Mouse (Mus musculus): ENCODE measurements around the gene Ddx25. TPM values are rescaled to one million over a fixed set of nuclear protein-coding genes. Genes with fewer than 3 reads are reported as not detected.

The Ddx25 gene
- total RNA-seq (2015) (0.05 TPM in 1 of 2 replicates, not detected in the other), total RNA-seq (2017) (0.03 TPM in 1 of 2 replicates, not detected in the other)

DNA sequence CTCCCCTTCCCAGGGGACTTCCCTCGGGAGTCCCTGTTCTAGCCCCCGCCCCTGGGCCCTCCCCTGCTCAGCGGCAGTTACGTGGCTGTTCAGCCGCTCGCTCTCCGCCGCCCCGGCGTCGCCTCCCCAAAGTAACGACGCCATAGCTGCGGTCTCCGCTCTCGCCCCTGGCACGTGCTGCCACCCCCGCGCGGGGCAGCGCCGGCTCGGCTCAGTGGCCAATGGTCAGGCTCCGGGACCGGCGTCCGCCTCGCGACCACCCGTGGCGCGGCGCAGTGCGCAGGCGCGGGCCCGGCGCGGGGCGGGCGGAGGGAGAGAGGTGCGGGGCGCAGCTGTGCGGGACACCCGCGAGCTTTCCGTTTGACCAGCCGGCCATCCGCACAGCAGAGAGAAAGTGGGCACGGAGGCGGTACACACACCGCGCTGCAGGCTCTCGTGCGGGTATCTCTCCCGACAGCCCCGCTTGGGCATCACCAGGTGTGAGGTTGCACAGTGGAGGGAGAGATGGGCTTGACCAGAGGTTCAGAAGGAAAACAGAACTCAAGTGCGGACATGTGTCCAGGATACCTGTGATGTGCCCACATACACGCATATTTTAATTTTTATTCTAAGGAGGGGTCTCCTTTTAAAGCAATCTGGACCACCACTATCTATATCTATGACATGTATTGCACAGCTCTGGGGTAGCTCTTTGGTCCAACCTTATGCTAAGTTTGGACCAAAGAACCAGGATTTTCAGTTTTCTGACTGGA is at the start of gene Ddx25, which contains the start of gene Pus3:
Gene Ddx25, minus strand, starts transcription at position 272 of the 752 bp plus-strand sequence.
Gene Pus3, plus strand, starts transcription at position 339 of the 752 bp plus-strand sequence.
- 0 out of 2 replicates have a peak, but pooled peaks have one; percentile 9 for ATAC-seq (replicated peaks; ENCODE audit: poor library complexity)

GRCm38 (mm10) chr9:35607647-35608405 is 49.5 kb upstream of the Ddx25 start:
- ATAC-seq (replicated peaks; ENCODE audit: poor library complexity): no peak

- peak; percentile 80 for ATAC-seq (replicated peaks; ENCODE audit: poor library complexity)
Observed at GRCm38 (mm10) chr9:35592903-35593302, 34.6 kb upstream of the Ddx25 start.

GRCm38 (mm10) chr9:35587674-35588073 is 29.3 kb upstream of the Ddx25 start:
- no peak; the same call in 1 of the 2 replicates for ATAC-seq (replicated peaks; ENCODE audit: poor library complexity)

DNA sequence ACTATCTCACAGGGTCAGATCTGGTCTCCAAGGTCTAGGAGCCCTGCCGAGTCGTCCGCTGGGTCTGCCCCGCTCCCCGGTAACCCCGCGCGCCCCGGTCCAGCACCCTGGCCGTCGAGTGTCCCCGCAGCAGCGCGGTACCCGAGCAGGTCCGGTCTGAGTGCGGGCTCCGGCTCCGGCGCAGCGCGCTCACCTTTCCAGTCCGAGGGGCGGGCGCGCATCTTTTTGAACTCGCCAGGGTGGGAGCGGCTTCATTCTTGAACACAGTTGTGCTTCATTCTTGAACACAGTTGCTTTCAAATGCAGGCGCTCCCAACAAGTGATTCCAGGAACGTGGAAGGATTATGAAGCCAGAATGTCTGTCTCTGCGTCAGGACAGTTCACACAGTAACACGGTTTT is 16.1 kb upstream of the Ddx25 start:
- no peak for ATAC-seq (replicated peaks; ENCODE audit: poor library complexity)

- no peak for ATAC-seq (replicated peaks; ENCODE audit: poor library complexity)
Observed at GRCm38 (mm10) chr9:35570663-35571062, 12.3 kb upstream of the Ddx25 start.

- ATAC-seq (replicated peaks; ENCODE audit: poor library complexity): peak; percentile 91
Observed at GRCm38 (mm10) chr9:35569571-35570534, 11.5 kb upstream of the Ddx25 start, which contains the start of the genes Pate2 and Hyls1. Gene Pate2, plus strand, starts transcription at chr9:35570284. Gene Hyls1, minus strand, starts transcription at chr9:35570398.

GRCm38 (mm10) chr9:35567995-35568394 is 9.7 kb upstream of the Ddx25 start:
- no peak for ATAC-seq (replicated peaks; ENCODE audit: poor library complexity)

- ATAC-seq (replicated peaks; ENCODE audit: poor library complexity): no peak
Observed at GRCm38 (mm10) chr9:35564536-35565240, 6.4 kb upstream of the Ddx25 start.

- no peak for ATAC-seq (replicated peaks; ENCODE audit: poor library complexity)
Observed at GRCm38 (mm10) chr9:35561583-35561982, 3.3 kb upstream of the Ddx25 start.

GRCm38 (mm10) chr9:35561076-35561475 is 2.7 kb upstream of the Ddx25 start:
- no peak for ATAC-seq (replicated peaks; ENCODE audit: poor library complexity)

DNA sequence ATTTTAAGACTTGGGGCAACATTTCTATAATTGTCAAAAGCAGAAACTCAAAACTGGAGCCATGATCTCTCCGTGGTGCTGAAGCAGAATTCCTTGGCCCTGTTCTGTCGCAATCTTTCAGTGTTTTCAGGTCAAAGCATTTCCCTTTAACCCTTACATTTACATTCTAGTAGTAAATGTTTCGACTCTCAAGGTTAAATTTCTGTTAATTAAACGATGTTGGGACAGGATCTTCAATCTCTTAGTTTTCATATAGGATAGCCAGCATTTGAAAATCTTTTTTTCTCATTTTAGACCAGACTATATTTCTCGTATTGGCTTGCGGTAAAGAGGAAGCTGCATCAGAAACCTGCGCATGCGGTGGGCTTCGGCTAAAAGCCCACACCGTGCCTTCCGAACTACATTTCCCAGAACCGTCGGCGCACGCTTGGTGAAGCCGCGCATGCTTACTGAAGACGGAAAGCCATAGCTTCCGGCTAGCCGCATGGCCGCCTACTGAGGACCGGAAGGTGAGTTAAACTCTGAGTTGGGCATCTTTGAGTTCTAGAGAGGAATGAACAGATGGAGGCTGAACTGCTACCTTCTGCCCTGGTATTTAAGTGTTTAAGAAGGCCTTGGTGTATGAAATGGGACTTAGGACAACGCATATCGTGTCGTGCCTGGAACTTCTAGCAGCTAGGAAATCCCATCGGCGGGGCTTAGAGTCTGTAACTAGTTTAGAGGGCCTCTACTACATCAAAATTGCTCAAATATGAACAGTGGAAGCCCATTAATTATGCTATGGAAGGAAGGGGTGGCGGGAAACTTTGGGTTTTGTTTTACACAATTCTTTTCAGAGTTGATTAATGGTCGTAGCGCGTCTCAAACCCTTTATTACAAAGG is 922 bp upstream of the Ddx25 start:
- ATAC-seq (replicated peaks; ENCODE audit: poor library complexity): peak; percentile 97

GRCm38 (mm10) chr9:35556494-35557102 is 1.7 kb downstream of the Ddx25 start:
- no peak for ATAC-seq (replicated peaks; ENCODE audit: poor library complexity)

GRCm38 (mm10) chr9:35548455-35548854 is 9.9 kb downstream of the Ddx25 start:
- no peak for ATAC-seq (replicated peaks; ENCODE audit: poor library complexity)

- peak; percentile 90 for ATAC-seq (replicated peaks; ENCODE audit: poor library complexity)
Observed at GRCm38 (mm10) chr9:35546745-35547144, 11.6 kb downstream of the Ddx25 start.

GRCm38 (mm10) chr9:35545704-35546103 is 12.6 kb downstream of the Ddx25 start:
- no peak for ATAC-seq (replicated peaks; ENCODE audit: poor library complexity)

- ATAC-seq (replicated peaks; ENCODE audit: poor library complexity): no peak
Observed at GRCm38 (mm10) chr9:35544666-35545065, 13.7 kb downstream of the Ddx25 start.

- peak; percentile 41 for ATAC-seq (replicated peaks; ENCODE audit: poor library complexity)
Observed at GRCm38 (mm10) chr9:35543099-35543860, 15.0 kb downstream of the Ddx25 start.

Measured in megakaryocyte progenitor cell, adult 5-6 weeks (primary cell).